Mouse (Mus musculus) neural tube, embryonic 10.5 days (tissue): ENCODE results near the gene Sdk1.

ENCODE experiments used
- DNase-seq: peaks from one replicate; pipeline ENCODE4 v3.0.0-alpha.2; 2017; ENCODE audit warnings: low spot score; ENCODE audit errors: extremely low spot score

The Sdk1 gene

DNA sequence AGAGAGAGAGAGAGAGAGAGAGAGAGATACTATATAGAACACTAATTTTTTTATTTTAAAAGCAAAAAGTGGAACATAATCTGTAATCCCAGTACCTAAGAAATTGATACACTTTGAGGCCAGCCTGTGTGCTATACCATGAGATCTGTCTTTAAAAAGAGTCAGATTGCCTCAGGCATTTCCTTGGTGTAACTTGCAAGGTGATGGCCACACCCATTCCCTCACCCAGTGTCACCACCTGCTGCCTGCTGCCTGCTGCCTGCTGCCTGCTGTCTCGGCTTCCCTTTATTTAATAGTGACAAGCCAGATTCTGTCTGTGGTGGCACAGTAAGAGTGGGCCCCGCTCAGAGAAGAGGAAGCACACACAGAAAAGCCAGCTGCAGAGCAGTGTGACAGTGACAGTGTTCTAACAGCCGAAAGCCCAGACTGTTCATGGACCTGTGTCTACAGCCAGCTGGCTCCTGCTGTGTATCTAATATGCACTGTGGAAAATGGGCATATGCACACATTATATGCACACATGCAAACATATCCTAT lies 642.9 kb downstream of the Sdk1 start:
- no peak for DNase-seq

GRCm38 (mm10) chr5:141886006-141886405 lies 644.7 kb downstream of the Sdk1 start:
- DNase-seq: no peak

- DNase-seq: no peak
Observed at GRCm38 (mm10) chr5:141889766-141890165, 648.5 kb downstream of the Sdk1 start.

- DNase-seq: no peak
Observed at GRCm38 (mm10) chr5:141896402-141896801, 655.1 kb downstream of the Sdk1 start.

GRCm38 (mm10) chr5:141897481-141897880 lies 656.2 kb downstream of the Sdk1 start:
- no peak for DNase-seq

DNA sequence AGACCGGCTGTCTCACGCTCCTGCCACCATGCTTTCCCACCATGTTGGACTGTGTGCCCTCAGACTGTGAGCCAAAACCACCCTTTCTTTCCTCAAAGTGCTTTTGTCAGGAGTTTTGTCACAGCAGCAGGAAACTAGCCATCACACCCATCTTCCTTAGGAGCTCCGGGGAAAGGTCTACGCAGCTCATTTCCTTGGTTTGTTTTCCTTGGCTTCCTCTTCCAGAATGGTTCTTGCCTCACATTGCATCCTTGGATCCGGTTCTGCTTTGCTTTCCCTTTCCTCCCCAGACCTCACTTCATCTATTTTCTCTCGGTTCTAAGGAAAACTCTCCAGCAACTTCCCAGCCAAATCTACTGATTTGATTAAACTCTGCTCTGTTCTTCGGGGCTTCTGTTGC lies 658.5 kb downstream of the Sdk1 start:
- DNase-seq: no peak

DNA sequence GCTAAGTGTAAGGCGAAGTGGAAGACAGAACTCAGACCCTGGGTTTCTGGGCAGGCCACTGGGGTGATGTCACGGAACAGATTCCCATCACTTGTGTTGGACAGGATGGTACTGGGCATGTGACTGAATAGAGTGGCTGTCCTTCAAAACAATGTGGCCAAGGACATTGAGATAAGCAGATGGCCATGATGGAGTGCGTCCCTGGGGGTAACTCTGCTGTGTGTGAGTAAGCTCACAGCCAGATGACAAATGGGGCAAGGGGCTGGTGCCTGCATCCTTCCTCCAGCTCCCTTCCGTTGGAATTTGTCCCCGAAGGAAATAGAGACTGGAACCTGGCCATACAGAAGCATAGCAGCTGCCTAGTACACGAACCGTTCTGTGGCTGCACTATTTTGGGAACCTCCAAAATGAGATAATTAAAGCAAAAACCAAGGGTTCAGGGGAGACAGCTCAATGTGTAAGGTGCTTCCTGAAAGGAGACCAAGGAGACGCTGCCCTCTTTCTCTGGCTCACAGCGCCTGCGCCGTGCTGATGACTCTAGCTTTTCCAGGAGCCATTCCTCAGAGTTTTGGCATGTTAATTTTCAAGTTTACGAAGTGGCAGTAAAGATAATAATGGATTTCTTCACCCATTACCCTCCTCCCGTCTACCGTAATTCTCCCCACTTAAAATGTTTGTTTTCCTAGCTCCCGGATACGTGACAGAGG lies 661.4 kb downstream of the Sdk1 start:
- no peak for DNase-seq

- no peak for DNase-seq
Observed at GRCm38 (mm10) chr5:141910444-141910843, 669.2 kb downstream of the Sdk1 start.

DNA sequence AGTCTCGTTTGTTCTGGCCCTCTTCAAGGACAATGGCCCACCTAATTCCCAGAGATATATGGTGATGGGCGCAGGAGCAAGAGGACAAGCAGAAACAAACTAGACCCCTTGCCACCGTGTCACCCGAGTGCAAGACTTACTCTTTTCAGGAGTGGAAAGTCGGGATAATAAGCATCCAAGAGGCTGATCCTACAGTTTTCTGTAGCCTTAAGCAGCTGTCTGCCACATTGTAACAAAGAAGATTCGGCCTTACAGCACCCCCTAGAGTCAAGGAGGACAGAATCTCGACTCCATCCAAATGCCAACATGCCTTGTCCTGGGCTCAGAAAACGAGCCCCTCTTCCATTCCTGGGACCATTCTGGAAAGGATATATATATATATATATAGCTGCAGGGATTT lies 669.6 kb downstream of the Sdk1 start:
- no peak for DNase-seq

DNA sequence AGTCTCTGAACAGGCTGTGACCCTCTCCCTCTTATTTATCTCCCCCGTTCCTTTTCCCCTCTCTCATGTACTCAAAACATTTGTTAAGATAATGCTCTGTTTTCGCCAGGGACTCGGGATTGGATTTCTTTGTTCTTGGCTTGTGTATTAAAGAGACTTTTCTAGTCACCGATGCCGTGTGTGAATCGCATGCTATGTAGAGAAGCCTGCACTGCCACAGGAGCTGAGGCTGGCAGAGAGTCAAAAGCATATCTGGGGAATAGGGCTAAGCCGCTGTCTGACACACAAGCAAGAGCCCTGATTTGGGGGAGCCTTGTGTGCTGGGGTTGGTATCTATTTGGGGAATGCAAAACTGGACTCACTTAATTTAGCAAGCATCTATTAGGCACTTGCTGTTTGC lies 671.6 kb downstream of the Sdk1 start:
- DNase-seq: no peak

- DNase-seq: no peak
Observed at GRCm38 (mm10) chr5:141916954-141917353, 675.7 kb downstream of the Sdk1 start.

DNA sequence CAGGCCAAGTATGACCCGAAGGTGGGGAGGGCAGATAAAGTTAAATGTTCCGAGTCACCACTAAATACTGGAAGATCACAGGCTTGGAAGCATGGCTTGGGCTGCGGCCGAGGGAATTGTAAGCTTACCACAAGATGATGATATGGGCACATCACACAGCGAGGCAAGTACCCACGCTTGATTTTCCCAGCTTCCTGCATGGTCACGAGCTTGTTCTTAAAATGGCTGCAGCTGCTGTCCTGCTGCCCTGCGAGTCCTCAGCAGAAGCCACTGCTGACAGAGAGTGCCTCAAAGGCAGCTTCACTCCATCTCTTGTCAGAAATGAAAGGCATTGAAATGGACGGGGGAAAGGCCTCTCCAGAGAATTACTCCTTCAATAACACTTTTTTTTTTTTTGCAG lies 697.7 kb downstream of the Sdk1 start:
- no peak for DNase-seq

- no peak for DNase-seq
Observed at GRCm38 (mm10) chr5:141940636-141941035, 699.3 kb downstream of the Sdk1 start.

- DNase-seq: no peak
Observed at GRCm38 (mm10) chr5:141950791-141951190, 709.5 kb downstream of the Sdk1 start.

DNA sequence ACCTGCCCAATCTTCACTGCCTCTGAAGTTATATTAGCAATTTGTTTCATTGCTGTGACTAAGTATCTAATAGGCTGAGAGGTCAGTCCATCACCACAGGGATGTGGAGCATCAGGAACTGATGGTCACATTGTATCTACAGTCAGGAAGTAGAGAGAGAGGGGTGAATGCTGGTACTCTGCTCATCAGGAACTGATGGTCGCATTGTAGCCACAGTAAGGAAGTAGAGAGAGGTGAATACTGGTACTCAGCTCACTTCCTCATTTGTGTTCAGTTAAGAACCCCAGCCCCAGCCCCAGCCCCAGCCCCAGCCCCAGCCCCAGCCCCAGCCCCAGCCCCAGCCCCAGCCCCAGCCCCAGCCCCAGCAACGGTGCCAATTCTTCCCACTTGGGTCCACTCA lies 711.0 kb downstream of the Sdk1 start:
- DNase-seq: no peak

DNA sequence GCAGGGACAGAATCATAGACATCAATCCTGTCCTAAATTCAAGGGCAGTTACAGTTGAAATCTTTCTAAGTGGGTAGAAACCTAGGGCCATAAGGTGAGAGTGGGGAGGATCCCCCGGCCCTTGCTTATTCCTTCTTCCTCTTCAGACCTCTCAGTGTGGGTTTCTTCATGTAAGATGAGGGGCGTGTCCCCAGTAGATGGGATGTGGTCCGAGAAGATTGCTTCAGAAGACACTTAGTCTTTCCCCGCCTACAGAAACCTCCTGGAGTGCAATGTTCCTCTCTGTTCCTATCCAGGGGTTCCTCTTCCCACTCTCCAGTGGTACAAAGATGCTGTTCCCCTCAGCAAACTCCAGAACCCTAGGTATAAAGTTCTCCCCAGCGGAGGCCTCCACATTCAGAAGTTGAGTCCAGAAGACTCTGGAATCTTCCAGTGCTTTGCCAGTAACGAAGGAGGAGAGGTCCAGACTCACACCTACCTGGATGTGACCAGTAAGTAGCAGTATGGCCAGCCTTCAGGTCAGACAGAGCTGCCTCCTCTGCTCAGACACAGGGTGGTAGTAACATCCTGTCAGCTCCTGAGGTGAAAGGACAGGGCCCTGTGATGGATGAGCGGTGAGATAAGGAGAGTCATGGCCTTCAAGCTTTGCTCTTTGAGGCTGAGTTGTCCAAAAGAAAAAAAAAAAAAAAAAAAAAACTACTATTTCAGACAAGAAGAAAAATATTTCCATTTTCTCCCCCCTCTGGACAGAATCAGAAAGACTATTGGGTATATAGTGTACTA lies 711.6 kb downstream of the Sdk1 start:
- no peak for DNase-seq

GRCm38 (mm10) chr5:141971071-141971470 lies 729.8 kb downstream of the Sdk1 start:
- DNase-seq: no peak

- no peak for DNase-seq
Observed at GRCm38 (mm10) chr5:141979511-141979910, 738.2 kb downstream of the Sdk1 start.

- no peak for DNase-seq
Observed at GRCm38 (mm10) chr5:141980746-141981145, 739.5 kb downstream of the Sdk1 start.

- DNase-seq: no peak
Observed at GRCm38 (mm10) chr5:141984322-141984721, 743.0 kb downstream of the Sdk1 start.

DNA sequence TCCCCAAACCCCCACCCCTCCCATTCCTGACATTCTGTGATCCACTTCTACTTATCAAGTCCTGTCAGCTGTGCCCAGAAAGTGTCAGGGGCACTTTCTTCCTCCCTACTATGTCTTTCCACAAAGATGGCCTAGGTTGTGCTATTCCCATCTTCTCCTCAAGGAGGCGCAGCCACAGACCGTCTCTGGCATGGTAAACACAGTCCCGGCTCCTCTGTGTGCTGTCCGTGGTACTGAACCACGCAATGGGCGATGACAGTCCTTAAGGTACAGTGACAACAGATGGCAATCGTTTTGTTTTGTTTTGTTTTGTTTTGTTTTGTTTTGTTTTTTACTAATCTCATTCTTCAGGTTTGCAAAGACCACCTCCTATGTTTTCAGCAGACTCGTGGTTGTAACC lies 743.7 kb downstream of the Sdk1 start:
- peak; percentile 79 for DNase-seq

DNA sequence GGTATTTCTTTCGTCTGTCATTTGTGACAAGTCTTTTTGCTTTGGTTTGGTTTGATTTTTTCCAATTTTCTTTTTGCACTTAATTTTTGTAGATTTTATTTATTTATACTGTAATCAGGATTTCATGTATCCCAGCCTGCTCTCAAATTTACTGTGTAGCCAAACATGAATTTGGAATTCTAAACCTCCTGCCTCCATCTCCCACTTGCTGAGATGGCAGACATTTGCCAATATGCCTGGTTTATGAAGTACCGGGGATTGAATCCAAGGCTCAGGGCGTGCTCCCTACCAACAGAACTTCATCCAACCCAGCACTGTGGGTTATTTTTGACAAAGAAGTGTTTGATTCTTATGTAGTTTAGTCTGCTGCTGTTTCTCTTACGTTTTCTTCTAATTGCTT lies 744.3 kb downstream of the Sdk1 start:
- DNase-seq: no peak
